Mouse (Mus musculus) inflammation-experienced regulatory T-cells, adult 6 months (primary cell): ENCODE data around the gene Sytl2. TPM values are rescaled to one million over a fixed set of nuclear protein-coding genes. Genes with fewer than 3 reads are reported as not detected.

Experiments used
- ATAC-seq: one replicate; pipeline ENCODE4 v1.8.0; 2017
- polyA plus RNA-seq, 3 experiments: library from polyadenylated mRNA; unstranded; fragments of 100-300 nt; shearing (Covaris generic); gene quantifications; one replicate each; pipeline ENCODE4 v1.2.1; 2017

Sytl2 gene
- polyA plus RNA-seq, 3 experiments from 2014 or later = 20.2 to 37.1 (median 20.6) TPM

DNA sequence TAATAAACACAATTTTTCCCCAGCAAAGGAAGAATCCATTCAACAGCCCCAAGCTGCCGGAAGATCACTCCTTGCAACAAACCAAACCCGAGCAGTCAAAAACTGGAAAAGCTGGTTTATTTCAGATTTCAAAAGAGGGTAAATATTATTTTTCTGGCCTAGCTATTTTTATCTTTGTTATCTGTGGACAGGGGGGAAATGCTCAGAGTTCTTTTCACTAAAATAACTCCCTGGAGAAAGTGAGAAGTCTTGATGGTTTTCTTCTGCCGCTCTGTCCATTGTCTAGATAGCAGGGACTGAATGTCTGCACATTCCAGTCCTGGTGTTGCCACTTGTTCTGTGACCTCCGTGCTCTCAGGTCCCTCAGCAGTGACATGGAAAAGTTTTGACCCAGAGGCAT lies 70.8 kb downstream of the Sytl2 start:
- no peak for ATAC-seq

DNA sequence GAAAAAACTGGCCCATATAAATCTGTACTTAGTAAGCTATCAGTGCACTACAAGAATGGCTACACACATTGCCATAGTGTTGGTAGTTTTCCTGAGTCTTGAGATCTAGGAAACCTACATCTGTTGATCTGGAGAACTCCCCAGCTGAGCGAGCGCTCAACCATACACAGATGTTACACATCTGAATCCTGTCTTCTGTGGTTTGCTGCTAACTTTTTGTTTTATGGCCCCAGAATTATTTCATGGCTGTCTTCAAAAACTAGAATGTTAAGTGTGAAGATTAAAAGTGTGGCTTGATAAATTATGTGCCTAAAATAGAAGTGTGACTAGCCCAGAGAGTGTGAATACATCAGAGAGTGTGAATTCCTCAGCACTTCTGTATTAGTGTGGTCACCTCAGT lies 82.4 kb downstream of the Sytl2 start:
- no peak for ATAC-seq

DNA sequence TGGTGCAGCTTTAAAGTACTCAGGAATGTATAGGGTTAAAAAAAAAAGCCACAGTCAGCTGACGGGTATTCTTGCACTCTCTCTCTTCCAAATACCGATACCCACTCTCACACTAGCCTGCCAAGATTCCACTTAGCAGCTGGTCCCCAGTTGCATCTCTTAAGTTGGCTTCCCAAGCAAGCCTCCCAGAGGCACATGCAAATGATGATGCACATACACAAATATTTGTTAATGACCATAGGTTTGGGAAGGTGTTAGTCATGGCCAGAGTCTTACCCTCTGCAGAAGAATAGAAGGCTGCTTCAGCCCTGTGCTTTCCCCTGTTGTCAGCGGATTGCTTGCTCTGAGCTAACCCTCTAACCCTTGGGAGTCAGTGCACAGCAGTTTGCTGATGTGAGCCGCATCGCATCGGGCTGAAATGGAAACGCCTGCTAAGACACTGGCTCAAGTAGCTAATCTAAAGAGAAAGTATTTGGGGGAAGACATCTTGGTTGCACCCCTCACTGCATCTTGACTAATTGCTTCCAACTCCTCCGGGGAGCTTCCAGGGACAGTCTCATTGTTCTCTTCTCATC lies 84.9 kb downstream of the Sytl2 start:
- ATAC-seq = no peak

DNA sequence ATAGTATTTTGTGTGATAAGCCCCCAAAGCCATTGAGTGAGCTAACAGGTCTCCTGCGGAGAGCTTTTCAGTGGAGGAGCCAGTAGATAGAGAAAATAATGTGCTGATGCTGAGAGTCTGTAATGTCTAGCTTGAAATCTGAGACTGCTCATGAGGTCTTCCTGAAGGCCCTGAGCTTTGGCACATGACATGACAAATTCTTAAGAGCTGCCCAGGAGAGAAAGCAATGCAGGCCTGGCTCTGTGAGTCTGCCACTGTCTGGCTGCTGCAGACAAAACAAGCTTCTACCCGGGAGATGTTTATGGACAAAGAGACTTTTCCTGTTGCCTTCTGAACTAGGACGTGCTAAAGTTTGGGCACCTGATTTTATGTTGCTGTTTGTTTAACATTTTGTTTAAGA lies 87.7 kb downstream of the Sytl2 start:
- no peak for ATAC-seq

DNA sequence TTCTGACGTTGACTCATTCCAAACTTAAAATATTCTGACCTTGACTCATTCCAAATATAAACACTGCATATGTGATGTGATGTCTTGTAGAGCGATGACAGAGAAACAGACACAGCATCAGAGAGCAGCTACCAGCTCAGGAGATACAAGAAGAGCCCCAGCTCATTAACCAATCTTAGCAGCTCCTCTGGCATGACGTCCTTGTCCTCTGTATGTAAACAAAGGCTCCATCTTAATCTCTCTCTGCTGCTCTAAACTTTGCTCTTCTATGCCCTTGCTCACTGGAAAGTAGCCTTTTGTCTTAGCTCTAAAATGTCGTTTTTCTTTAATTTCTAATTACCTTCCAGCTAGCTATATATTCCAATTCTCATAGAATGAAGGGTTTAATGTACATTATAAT lies 93.0 kb downstream of the Sytl2 start:
- ATAC-seq = no peak

DNA sequence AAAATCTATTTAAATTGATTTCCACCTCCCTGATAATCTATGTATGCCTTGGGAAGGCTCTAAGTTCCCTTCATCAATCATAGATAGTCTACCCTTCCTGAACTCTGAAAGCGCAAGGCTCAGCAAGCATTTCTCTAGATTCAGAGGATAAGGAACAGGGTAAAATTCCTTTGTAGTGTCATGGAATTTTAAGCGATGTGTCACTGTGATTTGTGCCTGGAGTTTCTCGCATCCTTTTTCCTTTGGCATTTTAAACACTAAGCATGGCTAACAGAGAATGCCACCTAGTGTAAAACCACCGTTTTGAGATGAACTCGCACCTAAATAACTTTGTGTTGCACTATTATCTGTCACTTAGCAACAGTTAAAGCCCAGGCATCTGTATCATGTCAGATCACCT lies 93.9 kb downstream of the Sytl2 start:
- no peak for ATAC-seq

DNA sequence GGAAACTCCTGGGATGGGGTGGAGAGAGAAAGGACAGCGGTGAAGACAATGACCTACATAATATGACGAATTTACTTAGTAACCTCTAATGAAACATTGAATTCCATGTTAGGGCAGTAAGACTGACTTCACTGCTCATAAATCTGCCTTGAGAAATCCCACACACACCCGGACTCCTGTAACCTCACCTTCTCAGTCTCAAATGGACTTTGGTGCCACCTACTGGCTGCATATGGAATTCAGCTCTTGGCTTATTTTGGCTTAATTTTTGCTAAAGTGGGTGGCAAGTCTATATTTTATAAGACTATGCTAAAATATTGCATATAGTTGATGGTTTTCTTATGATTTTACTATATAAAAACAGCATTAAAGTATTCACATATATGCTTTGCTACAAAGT lies 107.9 kb downstream of the Sytl2 start:
- peak; percentile 85 for ATAC-seq

DNA sequence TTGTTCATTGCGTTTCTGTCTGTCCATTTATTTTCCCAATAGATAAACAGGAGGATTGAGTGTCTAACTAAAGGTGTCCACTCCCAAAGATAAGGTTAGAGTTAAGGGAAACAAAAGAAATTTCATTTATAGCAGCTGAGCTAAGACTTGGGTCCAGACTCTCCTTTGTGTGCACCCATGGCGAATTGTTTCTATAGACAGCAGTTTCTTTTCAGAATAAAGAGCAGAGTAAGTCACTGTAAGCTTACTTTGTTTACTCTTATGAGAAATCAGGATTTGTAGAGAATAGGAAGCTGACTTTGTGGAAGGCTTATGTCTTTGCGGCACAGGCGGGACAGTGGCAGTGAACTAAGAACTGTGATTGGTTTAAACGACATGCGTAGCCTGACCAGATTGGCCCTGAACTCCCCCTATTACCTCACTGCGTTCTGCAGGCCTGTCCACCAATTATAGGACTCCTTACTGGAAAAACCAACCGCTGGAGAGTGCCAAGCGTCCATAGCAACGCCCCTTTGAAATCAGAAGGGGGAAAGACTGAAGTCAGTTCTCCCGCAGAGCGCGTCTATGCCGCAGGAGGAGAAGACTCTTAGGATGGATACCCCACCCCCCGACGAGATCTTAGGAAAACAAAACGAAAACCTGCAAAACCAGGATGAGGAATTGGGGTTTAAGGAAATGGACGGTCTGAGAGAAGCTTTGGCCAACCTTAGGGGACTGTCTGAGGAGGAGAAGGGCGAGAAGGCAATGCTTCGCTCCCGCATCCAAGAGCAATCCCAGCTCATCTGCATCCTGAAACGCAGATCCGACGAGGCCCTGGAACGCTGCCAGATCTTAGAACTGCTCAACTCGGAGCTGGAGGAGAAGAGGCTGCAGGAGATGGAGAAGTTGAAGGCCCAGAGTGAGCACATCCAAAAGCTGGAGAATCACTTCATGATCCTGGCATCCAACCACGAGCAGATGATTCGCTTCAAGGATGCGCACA lies 124.3 kb downstream of the Sytl2 start, which contains the start of gene Ccdc89:
Ccdc89 (plus strand) TSS at position 558 of the 982 bp plus-strand sequence.
- ATAC-seq = peak; percentile 99

DNA sequence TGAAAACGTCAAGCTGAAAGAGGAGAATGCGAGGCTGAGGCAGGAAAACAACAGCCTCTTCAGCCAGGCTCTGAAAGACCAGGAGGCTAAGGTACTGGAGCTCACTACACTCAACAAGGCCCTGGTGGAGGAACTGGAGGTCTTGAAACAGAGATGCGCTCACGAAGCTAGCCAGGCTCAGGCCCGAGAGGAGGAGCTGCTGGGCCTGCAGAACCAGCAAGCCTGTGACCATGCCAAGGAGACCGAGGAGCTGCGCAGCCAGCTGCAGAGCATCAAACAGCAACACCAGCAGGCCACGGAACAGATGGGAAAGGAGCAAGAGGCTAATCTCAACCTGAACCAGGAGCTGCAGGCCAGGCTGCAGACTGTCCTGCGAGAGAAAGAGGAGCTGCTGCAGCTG lies 125.0 kb downstream of the Sytl2 start:
- ATAC-seq = no peak

DNA sequence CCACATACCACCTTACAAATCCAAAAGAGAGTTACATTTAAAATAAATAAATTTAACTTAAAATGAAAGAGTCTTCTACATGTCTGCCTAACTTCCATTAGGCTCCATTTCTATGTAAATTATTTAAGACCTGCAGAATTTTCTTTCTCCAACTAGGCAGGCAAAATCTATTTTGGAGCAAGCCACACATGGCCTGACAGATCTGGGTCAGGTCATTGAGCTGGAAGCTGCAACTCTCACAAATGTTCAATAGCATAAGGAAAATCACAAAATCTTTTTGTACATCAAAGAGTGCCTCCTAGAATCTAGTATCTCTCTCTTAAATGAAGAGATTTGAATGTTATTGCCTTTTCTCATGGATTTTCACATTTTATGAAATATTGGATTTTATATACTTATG lies 130.2 kb downstream of the Sytl2 start:
- ATAC-seq = no peak

DNA sequence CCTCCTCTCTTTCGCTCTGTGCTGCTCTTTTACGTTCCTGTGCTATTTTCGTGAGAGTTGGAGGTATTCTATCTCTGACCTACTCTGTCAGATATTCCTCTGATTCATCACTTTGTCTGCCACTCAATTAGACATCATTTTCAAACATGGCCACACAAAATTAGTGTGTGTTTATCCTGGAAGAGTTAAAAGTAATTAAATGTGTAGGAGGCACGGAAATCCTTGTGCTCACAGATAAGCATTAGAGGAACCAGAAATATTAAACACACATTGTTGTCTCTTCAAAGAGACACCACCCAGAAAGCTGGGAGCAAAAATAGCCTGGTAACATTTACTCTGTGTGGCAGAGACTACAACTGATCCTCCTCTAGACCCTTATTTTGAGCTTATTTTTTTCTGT lies 138.0 kb downstream of the Sytl2 start:
- no peak for ATAC-seq

DNA sequence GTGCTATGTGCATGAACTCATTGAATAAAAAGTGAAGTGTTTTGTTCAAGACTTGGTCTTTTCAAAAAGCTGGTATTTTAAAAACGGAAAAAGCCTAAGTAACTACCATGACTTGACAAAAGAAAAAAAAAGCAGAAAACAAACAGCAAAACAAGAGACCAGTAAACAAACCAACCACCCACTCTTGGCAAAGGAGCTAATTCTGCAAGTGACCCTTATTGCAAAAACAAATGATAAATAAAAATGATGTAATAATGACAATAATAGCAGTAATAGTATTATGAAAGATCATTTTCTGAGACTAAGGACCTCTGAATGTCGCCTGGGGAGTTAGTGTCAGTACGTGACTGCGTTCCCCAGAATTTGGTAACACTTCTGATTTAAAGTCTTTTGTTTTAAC lies 140.0 kb downstream of the Sytl2 start:
- ATAC-seq = no peak

DNA sequence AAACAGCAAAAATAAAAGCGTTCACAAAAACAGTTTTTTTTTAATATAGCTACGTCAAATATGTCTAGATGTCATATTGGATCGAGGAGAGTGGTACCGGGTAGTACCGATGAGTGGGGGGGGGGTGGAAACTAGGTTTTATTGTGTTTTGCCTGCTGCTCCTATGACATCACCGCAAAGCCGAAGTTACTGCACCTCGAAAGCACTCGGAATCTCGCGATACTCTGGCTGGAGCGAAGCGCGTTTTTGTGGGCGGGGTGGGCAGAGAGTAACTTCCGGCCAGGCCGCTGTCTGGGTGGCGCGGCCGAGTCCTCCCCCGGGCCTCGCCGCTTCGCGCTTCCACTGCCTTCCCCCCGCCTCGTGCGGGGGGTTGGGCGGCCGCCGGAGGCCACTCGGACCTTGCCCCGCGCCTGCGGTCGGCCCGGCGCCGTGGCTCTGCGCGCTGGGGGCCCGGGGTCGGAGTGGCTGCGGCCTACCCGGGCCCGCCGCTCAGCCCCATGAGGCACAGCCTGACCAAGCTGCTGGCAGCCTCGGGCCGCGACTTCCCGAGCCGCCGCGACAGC lies 140.5 kb downstream of the Sytl2 start, which contains the start of gene Crebzf:
Crebzf (plus strand) TSS at position 212 of the 563 bp plus-strand sequence.
- peak; percentile 92 for ATAC-seq

DNA sequence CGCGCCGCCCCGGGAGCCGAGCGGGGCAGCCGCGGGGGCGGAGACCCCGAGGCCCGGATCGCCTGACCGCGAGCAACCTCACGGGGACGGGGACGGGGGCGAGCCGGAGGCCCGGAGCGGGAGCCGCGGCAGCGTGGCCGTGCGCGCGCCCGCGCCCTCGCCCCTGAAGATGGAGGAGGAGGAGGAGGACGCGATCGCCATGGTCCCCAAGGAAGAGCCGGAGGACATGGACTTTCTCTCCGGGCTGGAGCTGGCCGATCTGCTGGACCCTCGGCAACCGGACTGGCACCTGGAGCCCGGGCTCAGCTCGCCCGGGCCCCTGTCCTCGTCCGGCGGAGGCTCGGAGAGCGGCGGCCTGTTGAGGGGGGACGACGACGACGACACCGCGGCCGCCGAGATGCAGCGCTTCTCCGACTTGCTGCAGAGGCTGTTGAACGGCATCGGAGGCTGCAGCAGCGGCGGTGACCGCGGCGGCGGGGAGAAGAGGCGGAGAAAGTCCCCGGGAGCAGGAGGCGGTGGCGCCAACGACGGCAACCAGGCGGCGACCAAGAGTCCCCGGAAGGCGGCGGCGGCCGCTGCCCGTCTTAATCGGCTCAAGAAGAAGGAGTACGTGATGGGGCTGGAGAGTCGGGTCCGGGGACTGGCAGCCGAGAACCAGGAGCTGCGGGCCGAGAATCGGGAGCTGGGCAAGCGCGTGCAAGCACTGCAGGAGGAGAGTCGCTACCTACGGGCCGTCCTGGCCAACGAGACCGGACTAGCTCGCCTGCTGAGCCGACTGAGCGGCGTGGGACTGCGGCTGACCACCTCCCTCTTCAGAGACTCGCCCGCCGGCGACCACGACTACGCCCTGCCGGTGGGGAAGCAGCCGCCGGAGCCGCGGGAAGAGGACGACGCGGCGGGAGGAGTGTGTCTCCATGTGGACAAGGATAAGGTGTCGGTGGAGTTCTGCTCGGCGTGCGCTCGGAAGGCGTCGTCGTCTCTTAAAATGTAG lies 141.3 kb downstream of the Sytl2 start:
- ATAC-seq = peak; percentile 39

DNA sequence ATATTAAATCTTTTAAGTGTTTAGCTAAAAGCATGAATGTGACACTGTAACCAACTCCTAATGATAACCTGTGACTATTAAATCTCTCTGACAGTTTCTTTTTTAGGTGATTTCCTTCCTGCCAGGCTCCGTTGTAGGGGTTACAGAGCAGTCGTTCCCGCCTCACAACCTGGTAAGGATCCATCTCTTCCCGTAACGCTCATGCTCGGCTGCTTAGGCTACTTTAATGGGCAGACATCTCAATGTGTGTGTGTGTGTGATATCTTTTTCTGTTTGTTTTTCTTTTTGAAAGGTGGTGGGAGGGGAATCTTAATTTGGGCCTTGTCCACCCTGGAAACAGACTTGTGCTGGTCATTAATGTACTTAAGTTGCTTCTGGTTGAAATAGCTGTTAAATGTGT lies 142.2 kb downstream of the Sytl2 start:
- no peak for ATAC-seq

DNA sequence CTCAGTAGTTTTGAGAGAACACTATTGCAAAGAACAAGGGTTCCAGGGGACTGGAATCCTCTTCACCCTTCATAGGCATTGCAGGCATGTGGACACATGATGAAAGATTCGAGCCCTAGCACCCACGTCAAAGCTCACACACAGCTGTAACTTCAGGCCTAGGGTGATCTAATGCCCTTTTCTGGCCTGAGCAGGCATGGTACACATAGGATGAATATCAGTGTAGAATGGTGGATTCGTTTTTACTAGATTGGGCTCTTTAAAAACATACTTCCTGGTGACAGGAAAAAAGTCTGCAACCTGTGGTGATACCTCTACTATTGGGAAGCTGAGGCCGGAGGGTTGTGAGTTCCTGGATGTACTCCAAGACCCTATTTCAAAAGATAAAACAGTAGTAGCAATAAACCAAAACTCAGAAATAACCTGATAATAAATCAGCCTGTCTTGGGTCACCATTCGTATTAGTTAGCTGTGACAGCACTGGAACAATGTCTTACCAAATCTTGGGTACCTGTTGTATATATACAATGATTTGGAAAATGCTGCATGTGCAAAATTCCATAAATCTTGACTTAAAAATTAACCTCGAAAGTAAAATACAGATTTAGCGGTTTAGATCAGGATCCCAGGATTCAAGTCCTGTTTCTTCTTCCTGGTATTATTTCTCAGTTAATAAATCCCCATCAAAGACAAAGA lies 154.2 kb downstream of the Sytl2 start:
- ATAC-seq = no peak

DNA sequence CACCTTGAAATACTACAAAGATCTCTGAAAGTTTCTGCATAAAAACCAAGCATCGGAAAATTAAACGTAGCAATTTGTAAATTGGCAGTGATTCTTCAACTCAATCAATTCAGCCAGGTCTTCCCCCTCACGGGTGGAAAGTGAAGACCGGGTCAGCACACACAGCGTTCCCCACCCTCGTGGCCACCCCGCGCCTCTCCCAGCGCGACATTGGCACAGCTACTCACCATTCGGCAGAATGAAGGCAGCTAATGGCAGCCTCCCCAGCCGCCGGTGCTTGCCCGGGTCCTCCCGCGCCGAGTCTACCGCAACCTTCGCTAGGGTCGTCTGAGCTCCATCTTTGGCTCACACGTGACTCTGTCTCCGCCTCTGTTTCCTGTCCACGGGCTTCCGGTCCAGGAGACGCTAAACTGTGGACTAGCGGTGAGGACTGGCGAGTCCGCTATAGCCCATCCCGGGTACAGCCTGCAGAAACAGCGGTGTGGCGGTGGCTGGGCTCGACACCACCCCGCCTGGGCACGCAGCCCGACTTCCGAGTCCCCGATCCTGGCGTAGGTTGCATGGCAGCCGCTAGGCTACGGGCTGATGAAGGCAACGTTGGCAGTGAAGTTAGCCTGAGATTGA lies 154.9 kb downstream of the Sytl2 start, which contains the start of gene Tmem126a:
Tmem126a (minus strand) TSS at position 385 of the 624 bp plus-strand sequence.
- ATAC-seq = peak; percentile 91

DNA sequence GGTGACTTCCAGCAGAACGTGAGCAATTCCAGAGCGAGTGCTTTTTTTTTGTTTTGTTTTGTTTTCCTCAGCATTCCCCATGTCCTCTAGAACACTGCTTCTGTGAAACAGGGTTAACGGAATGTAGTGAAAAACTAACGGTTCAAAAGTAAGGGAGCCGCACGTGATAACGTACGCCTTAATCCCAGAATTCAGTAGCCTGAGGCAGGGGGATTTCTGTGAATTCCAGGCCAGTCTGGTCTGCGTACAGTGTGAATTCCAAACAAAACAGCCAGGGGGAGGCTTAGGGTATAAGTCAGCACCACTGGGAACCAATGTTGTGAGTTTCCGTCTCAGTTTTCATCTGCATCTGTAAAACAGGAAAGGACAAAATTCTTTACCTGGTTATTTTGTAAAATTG lies 155.5 kb downstream of the Sytl2 start:
- peak; percentile 23 for ATAC-seq
